Mouse (Mus musculus): Measurements from ENCODE around the gene Btaf1.

- no peak for TF ChIP-seq CTCF (IDR thresholded peaks at IDR 0.05; ENCODE audit: borderline replicate concordance, insufficient read depth, low read length)
- TF ChIP-seq POLR2A (IDR thresholded peaks at IDR 0.05; ENCODE audit: low read depth, low read length): no peak
These were observed 28.9 kb upstream of the Btaf1 start for GRCm38 (mm10) chr19:36896791-36897569.

Measured in embryonic fibroblast, embryonic 13.5 days (primary cell).